Mouse (Mus musculus) heart, postnatal 0 days (tissue): ENCODE results near the gene Shc2.

Experiments
- CTCF ChIP-seq: IDR thresholded peaks from 2 replicates; pipeline ENCODE4 v1.5.1; 2016; ENCODE audit warnings: antibody characterized with exemption, control low read depth, low read depth
- EP300 ChIP-seq: IDR thresholded peaks from 2 replicates; pipeline ENCODE4 v1.6.1; 2016; ENCODE audit warnings: antibody characterized with exemption, low read depth

DNA sequence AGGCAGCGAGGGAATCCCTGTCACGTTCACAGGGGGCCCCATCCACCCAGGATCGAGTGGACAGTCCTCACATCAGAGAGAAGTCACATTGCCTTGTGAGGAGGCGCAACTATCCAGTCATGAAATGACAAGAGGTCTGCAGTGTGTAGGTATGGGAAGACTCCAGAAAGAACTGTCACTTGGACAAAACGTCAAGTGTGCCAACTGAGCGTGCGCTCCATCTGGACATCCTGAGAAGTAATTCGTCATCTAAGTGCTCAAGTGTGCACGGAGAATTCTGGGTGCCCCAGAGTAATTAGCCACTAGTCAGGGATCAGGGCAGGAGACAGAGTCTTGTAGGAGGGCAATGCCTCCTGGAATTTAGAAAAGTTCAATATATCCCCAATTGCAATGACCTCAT, 12.3 kb downstream of the Shc2 start:
- TF ChIP-seq CTCF = no peak
- TF ChIP-seq EP300 = no peak
